In genomic region chr8:110617801-110618358, GRCm38 (mm10) we compare ENCODE assay signal across 8 mouse cellular contexts. TPM values are rescaled to one million over a fixed set of nuclear protein-coding genes. Genes with fewer than 3 reads are reported as not detected.
DNase-seq lines count a peak whose midpoint lies in the region; ATAC-seq and TF ChIP-seq lines count a peak whose summit lies in the region.

No protein-coding gene starts in this region.

- peaks cover 24% of the 10 kb centered on the region for H3K4me1 ChIP-seq in limb, embryonic 13.5 days
- peaks cover 13% of the 10 kb centered on the region; the same call in 1 of the 2 replicates for H3K4me1 ChIP-seq in small intestine, adult 2 months (ENCODE audit: control insufficient read depth, insufficient read depth, insufficient read length, low read length)

- no peak for TF ChIP-seq POLR2A in small intestine, adult 2 months (IDR thresholded peaks at IDR 0.05; ENCODE audit: low read depth, low read length)

- no peaks in the 10 kb centered on the region for H3K9me3 ChIP-seq in limb, embryonic 13.5 days

- no peak for TF ChIP-seq CTCF in small intestine, adult 2 months (IDR thresholded peaks at IDR 0.05; ENCODE audit: extremely low read depth, insufficient read length, insufficient replicate concordance, low read depth, low read length)

- peak; percentile 4 for DNase-seq in embryo, embryonic 11 days
- DNase-seq in embryo, embryonic 9.5 days (ENCODE audit: extremely low spot score): no peak
- DNase-seq in right cerebral cortex, postnatal 4 days: peak; percentile 24
- DNase-seq in right cerebral cortex, adult 18-20 months: no peak
- DNase-seq in c-Kit-positive CD71-positive TER-119-positive erythroid progenitor cells, embryonic 14.5 days (ENCODE audit: low spot score): no peak

- H3K4me3 ChIP-seq in limb, embryonic 13.5 days: peak overlapping the region; percentile 96
- H3K4me3 ChIP-seq in small intestine, adult 2 months (ENCODE audit: low read depth, low read length): peak overlapping the region; percentile 93

- H3K27me3 ChIP-seq in limb, embryonic 13.5 days: no peaks in the 10 kb centered on the region
- H3K27me3 ChIP-seq in small intestine, adult 2 months (ENCODE audit: control insufficient read depth, insufficient read depth, low read length): no peaks in the 10 kb centered on the region

- no peak overlapping the region for H3K9ac ChIP-seq in limb, embryonic 13.5 days

- ATAC-seq in limb, embryonic 13.5 days (ENCODE audit: low FRiP score, low read depth): peak; percentile 25; the same call in 1 of the 2 replicates
- ATAC-seq in monocyte, adult 5-6 weeks (replicated peaks; ENCODE audit: insufficient number of reproducible peaks, low FRiP score, low TSS enrichment, poor library complexity, severe bottlenecking): no peak

- no peak overlapping the region for H3K27ac ChIP-seq in limb, embryonic 13.5 days
- no peak overlapping the region for H3K27ac ChIP-seq in small intestine, adult 2 months (ENCODE audit: insufficient read depth, low read depth, low read length)

- H3K36me3 ChIP-seq in limb, embryonic 13.5 days: no peaks in the 10 kb centered on the region
- no peaks in the 10 kb centered on the region for H3K36me3 ChIP-seq in small intestine, adult 2 months (ENCODE audit: control insufficient read depth, insufficient read depth, low read length)

- peak overlapping the region; percentile 94 for H3K4me2 ChIP-seq in limb, embryonic 13.5 days (replicated peaks)

- 28% methylated on average over 14 of the region's 14 CpGs for WGBS in limb, embryonic 13.5 days
- WGBS in small intestine, adult 2 months: 18% methylated on average over 14 of the region's 14 CpGs

RNA-seq across cellular contexts. Expression of gene Vac14, which starts 0.5 kb away (rescaled TPM):
- polyA plus RNA-seq in limb, embryonic 13.5 days (2015; fragmentation: Nextera tagmentation; extraction: Ambion mirVana): 16.7 and 17.1 TPM in 2 replicates
- 14.0 and 26.8 TPM in 2 replicates for polyA plus RNA-seq in small intestine, adult 2 months (2012; rRNA removed)
- total RNA-seq in monocyte, adult 5-6 weeks (2017): 19.3 to 38.3 TPM (median 24.0 TPM) in 3 replicates

Comparison
In these comparisons a context has a peak if more than half of its experiments do, and no peak if none do; other contexts are left out.
1. DNase-seq: peak in embryo, embryonic 11 days (single experiment) and right cerebral cortex, postnatal 4 days (single experiment); none in embryo, embryonic 9.5 days (single experiment), right cerebral cortex, adult 18-20 months (single experiment) and c-Kit-positive CD71-positive TER-119-positive erythroid progenitor cells, embryonic 14.5 days (single experiment).